Mouse (Mus musculus): ENCODE measurements around the gene Sorbs1.

Sorbs1 gene

GRCm38 (mm10) chr19:40478161-40478575, 35.4 kb downstream of the Sorbs1 start:
- DNase-seq (ENCODE audit: low read depth, low spot score) = no peak

DNA sequence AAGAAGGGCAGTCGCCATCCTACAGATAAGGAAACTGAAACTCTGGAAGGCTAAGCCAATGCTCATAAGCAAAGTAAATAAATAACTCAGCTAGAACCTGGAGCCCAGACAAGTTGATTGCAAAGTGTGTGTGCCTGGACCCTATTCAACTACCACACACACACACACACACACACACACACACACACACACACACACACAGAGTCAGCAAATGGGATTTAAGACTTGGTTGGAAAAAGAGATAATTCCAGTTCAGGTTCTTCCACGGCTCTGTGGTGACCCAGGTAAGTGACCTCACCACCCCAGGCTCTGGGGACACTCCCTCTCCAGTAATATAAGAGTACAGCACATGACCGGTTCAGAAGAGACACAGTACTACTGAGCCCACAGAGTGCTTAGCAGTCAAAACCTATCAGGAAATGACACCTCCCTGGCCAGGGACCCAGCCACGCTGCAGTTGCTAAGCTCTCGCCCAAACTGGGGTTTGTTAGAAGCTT, 36.1 kb downstream of the Sorbs1 start:
- no peak for DNase-seq (ENCODE audit: low read depth, low spot score)

- no peak for DNase-seq (ENCODE audit: low read depth, low spot score)
Measured at GRCm38 (mm10) chr19:40476491-40476890, 37.1 kb downstream of the Sorbs1 start.

DNA sequence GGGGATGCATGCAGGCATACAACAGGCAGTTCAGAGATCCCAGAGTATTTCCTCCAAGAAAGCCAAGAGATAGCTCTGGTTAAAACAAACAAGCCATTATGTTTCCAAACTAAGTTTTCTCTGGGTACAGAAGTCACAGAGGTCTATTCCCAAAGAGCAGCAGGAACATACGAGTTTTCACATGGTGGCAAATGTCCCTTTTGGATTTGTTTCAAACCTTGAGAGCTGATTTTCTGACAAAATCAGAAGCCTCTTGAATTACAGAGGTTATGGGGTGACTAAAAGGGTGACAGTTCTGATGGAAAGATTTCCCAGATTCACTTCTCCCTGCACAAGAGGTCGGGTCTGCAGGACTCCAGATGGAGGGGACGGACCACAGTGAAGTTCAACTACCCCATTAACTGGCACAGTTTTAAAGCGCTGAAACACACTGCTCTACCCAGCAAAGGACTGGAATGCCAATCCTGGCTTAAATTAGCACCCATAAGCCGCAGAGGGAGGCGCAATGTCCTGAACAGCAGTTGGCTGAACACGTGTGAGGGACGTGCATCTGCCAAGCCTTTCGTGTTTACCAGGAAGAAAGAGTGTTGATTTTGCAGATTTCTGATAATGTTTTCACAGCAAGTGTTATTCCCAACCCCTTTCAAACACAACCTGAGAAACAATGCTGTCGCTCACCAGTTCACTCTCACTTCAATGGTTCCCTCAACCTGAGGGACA, 41.9 kb downstream of the Sorbs1 start:
- DNase-seq (ENCODE audit: low read depth, low spot score) = no peak

DNA sequence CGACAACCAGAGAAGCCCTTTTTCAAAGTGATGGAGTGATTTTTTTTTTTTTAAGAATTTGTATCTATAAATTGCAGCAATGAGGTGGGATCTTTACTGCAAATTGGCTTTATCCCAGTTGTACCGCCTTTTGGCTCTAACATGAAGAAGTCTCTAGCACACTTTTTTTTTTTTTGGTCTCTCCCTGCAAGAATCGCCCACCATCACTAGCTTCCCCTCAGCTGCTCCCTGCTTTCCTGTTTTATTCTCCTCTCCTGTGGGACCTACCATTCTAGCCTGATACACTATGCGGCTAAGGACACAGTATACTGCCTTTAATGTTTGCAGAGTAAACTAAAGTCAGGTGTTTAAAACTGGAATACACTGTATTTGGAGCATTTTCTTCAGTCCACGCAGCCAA, 43.8 kb downstream of the Sorbs1 start:
- no peak for DNase-seq (ENCODE audit: low read depth, low spot score)

- no peak for DNase-seq (ENCODE audit: low read depth, low spot score)
Measured at GRCm38 (mm10) chr19:40468308-40468707, 45.3 kb downstream of the Sorbs1 start.

DNA sequence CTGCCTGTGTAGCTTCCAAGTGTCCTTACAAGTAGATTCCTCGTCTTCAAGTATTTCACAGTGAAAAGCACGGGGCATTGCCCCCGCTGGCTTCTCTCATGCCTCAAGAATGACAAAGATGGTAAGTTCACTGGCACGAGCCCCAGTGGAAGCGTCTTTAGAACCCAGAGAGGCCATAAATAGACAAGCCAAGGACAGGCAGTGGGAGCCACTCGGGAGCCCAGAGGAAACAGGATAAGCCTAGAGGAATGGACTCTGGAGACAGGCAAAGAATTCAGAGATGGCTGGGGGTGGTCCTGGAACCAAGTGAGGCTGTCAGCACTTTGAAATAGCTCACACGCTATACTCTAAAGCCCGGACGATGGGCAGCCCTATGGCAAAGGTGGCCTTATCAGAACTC, 45.8 kb downstream of the Sorbs1 start:
- DNase-seq (ENCODE audit: low read depth, low spot score) = no peak

GRCm38 (mm10) chr19:40465339-40465738, 48.2 kb downstream of the Sorbs1 start:
- no peak for DNase-seq (ENCODE audit: low read depth, low spot score)

DNA sequence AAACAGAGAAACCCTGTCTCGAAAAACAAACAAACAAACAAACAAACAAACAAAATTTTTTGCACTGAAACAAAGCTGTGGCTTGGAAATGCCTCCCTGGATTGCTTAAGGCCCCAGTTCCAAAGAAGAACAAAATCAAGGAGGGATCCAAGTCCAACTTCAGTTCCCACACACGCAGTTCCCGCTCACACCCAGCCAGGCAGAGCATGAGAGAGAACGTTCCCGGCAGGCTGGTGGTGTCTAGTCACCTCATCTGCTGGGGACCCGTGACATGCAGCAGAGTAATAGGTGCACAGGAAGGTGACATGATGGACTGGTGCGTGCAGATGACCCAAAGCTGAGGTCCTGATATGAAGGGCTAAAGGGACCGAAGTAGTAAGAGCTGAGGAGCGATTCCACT, 49.2 kb downstream of the Sorbs1 start:
- DNase-seq (ENCODE audit: low read depth, low spot score) = no peak

GRCm38 (mm10) chr19:40462892-40463291, 50.7 kb downstream of the Sorbs1 start:
- peak; percentile 7 for DNase-seq (ENCODE audit: low read depth, low spot score)

- DNase-seq (ENCODE audit: low read depth, low spot score) = no peak
Measured at GRCm38 (mm10) chr19:40462481-40462880, 51.1 kb downstream of the Sorbs1 start.

- no peak for DNase-seq (ENCODE audit: low read depth, low spot score)
Measured at GRCm38 (mm10) chr19:40461662-40462061, 51.9 kb downstream of the Sorbs1 start.

- no peak for DNase-seq (ENCODE audit: low read depth, low spot score)
Measured at GRCm38 (mm10) chr19:40460854-40461490, 52.6 kb downstream of the Sorbs1 start.

GRCm38 (mm10) chr19:40459338-40459737, 54.2 kb downstream of the Sorbs1 start:
- DNase-seq (ENCODE audit: low read depth, low spot score) = no peak

GRCm38 (mm10) chr19:40458806-40459205, 54.8 kb downstream of the Sorbs1 start:
- DNase-seq (ENCODE audit: low read depth, low spot score) = no peak

GRCm38 (mm10) chr19:40455248-40455647, 58.3 kb downstream of the Sorbs1 start:
- no peak for DNase-seq (ENCODE audit: low read depth, low spot score)

DNA sequence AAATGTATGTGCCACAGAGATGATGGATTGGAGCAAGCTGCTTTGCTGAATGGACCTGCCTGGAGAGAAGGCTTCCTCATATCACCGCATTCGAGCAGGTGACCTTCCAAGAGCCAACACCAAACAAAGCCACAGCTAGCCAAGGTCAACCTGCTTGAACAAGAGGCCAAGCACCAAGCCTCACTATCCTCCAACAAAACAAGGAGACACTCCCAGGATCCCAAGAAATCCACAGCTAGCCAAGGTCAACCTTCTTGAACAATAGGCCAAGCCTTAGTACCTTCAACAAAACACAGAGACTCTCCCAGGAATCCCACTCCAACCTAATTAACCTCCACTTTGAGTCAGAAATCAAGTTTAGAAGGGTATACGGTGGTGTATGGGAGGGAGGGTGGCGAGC, 59.5 kb downstream of the Sorbs1 start:
- DNase-seq (ENCODE audit: low read depth, low spot score) = peak; percentile 79

DNA sequence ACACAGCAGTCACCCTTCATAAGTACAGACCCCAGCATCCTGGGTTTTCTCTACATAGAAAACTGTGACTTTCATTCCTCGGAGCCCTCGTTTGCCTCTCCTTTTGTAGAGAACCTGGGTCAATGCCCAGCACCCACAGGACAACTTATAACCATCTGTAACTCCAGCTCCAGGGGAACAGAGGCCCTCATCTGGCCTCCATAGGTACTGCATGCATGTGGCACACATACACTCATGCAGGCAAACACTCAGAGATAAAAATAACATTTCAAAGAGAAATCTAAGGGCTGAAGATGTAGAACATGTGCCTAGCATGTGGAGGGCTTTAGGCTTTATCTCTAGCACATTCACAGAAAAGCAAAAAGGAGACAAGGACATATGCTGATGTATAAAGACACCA, 61.4 kb downstream of the Sorbs1 start:
- no peak for DNase-seq (ENCODE audit: low read depth, low spot score)

- no peak for DNase-seq (ENCODE audit: low read depth, low spot score)
Measured at GRCm38 (mm10) chr19:40451307-40451706, 62.3 kb downstream of the Sorbs1 start.

- no peak for DNase-seq (ENCODE audit: low read depth, low spot score)
Measured at GRCm38 (mm10) chr19:40446525-40446924, 67.1 kb downstream of the Sorbs1 start.

- DNase-seq (ENCODE audit: low read depth, low spot score) = no peak
Measured at GRCm38 (mm10) chr19:40442377-40442776, 71.2 kb downstream of the Sorbs1 start.

DNA sequence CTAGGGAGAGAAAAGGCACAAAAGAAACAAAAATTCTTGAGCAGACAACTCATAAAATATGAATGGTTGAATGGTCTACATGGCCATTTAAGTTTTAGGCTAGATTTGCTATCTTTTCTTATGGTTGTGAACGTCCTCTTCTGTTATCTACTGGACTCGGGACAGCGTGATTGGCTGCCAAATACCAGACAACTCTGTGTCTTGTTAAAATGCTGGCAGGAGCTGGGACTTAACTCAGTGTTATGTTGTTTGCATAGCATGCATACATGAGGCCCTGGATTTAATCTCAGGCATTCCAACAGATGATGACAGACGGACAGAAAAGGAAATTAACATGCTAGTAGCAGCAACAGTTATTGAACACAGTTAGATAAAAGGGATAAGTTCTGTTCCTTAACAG, 72.6 kb downstream of the Sorbs1 start:
- no peak for DNase-seq (ENCODE audit: low read depth, low spot score)

- no peak for DNase-seq (ENCODE audit: low read depth, low spot score)
Measured at GRCm38 (mm10) chr19:40438907-40439306, 74.7 kb downstream of the Sorbs1 start.
